Mouse (Mus musculus): Measurements from ENCODE around the gene Chst14. TPM values are rescaled to one million over a fixed set of nuclear protein-coding genes. Genes with fewer than 3 reads are reported as not detected.

The Chst14 gene
- 1 to 10 TPM; 1.3 to 1.5 TPM for polyA plus RNA-seq (2017; shearing (Covaris generic))

- peak; percentile 86 for ATAC-seq
These were observed at the start of gene Chst14 for GRCm38 (mm10) chr2:118926361-118926997. TSS of gene Chst14 (plus strand) at chr2:118926496.

DNA sequence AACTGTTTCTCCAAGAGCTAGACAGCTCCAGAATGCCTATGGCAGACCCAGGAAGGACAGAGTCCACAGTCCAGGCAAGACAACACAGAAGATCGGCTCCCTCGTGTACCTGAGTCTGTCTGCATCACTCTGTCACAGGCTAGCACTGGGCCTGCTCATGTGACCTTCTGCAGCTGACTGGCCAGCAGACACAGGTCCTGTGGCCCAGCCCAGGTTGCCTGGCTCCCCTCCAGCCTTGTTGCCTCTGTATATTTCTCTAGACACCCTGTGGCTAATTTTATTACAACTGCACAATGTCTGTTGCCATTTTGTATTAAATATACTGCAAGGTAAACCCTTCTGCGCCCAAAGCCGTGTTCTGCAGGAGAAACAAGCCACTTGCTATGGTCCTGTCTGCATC is 45.3 kb upstream of the Chst14 start:
- ATAC-seq: no peak

- no peak for ATAC-seq
These were observed 44.3 kb upstream of the Chst14 start for GRCm38 (mm10) chr2:118881956-118882355.

GRCm38 (mm10) chr2:118882840-118883679 is 43.2 kb upstream of the Chst14 start:
- peak; percentile 95 for ATAC-seq

DNA sequence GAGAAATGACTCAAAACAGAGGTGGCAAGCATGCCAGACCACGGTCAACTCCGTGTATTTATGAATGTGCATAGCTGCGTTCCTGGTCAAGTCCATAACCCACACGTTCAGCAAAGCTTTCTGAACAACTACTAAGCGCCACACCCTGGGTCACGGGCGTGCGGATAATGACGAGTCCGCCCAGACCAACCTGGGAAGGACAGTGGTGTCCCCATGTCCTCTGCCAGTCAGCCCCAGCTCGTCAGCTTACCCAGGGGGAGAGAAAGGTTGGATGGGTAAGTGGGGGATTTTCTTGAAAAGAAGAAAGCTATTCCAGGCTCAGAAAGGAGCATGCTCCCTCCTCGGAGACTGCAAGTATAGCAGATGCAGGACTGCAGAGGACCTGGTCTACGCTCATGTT is 38.9 kb upstream of the Chst14 start:
- ATAC-seq: no peak

DNA sequence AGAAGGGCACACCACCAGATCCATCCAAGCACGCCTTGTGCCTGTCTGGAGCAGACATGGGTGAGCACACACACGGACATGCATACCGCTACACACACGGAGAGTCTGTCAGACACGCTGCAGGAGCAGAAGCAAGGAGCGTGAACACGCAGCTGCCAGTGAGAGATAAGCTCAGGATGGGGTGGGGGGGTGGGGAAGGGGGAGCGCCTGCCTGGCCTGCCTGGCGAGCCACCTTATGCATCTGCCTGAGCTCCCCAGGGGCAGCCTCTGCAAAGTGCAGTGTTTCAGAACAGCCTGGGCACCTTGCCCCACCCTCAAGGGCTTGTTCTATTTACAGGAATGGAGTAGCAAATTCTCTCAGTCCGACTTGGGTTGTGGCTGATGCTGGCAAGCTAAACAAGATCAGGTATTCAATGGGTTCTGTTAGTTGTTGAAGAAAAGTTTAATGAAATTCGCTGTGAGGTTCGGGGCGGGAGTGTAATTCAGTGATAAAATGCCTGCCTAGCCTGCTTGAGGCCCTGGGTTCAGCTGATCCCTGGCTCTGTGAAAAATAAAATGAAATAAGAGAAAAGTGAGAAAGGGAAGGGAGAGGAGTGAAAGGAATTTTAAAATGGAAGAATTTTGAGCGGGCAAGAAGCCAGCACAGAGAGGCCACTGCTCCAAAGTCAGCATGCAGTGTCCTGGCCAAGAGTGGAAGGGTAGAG is 38.3 kb upstream of the Chst14 start:
- ATAC-seq: no peak

GRCm38 (mm10) chr2:118891173-118891572 is 35.1 kb upstream of the Chst14 start:
- ATAC-seq: no peak

GRCm38 (mm10) chr2:118895990-118896913 is 30.0 kb upstream of the Chst14 start:
- ATAC-seq: peak; percentile 55

- ATAC-seq: peak; percentile 5
These were observed 29.4 kb upstream of the Chst14 start for GRCm38 (mm10) chr2:118896914-118897291.

DNA sequence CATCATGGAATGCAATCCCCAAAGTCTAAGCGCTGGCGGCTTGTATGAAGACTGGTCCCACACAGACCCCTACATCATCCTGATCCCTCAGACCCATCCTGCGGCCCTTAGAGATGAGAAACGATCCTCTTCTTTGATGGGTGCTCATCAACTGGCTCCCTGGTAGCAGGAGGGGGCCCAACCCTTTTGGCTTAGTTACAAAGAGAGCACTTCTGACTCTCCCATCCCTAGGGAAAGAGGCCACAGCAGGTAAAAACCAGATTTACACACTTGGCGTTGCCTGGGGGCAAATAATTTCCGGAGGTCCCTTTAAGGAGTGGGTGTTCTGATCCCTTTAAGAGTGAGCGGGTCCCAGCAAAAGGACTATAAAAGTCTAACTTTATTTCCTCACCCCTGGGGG is 28.9 kb upstream of the Chst14 start:
- no peak for ATAC-seq

DNA sequence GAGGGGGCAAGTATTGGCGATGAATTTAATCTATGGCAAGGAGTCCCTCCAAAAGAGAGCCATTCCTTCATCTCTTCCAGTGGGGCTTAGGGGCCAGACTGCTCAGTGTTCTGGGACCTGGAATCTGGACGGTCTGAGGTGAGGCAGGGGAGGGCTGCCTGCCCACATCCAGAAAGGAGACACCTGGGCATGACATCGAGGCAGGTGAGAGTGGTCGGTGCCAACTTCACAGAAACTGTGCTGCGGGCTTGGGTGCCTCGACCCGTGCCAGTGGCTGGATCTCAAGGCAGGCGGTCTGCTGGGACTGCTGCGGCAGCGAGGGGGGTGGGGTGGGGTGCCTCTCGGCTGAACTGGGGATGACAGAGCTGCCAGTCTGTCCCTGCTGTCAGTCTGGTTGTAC is 28.5 kb upstream of the Chst14 start:
- no peak for ATAC-seq

- no peak for ATAC-seq
These were observed 27.5 kb upstream of the Chst14 start for GRCm38 (mm10) chr2:118898771-118899170.

GRCm38 (mm10) chr2:118899306-118899705 is 27.0 kb upstream of the Chst14 start:
- ATAC-seq: no peak

DNA sequence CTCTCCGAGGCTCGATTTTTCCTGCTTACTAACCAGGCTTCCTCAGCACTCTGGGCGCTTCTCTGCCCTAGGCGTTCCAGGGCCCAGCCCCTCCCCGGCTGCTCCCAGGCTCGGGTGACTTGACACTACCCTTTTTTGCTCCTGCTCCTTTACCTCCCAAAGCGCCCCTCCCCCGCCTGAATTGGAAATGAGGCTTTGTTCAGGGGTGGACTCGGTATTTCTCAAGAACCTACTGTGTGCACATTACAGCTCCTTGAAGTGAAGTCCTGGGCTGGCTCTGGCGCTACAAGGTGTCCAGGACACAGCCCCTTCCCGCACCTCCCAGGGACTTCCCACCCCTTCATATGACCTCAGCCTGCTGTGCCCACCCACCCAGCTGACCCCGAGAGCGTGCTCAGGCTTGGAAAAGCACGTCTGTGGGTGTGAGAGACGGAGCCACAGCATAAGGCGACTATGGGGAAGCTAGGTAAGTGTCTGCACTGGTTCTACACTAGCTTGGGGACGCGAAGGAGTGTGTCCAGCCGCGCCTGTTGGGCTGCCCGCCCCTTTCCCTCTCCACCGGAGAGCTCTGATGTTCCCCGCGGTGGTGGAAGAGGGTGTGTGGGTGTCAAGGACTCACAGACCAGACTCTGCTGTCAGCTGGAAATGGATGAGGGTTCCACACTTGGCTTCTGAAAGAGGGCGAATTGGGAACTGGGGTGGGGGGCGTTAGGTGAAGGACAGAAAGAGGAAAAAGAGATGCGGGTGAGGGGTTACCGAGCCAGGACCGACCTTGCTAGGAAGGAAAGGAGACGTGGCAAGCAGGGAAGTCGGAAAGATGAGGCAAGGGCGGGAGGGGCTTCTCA is 26.1 kb upstream of the Chst14 start, which contains the start of gene Bahd1:
Gene Bahd1, plus strand, starts transcription at position 397 of the 845 bp plus-strand sequence.
- no peak for ATAC-seq

- no peak for ATAC-seq
These were observed 25.5 kb upstream of the Chst14 start for GRCm38 (mm10) chr2:118900826-118901140.

GRCm38 (mm10) chr2:118901175-118902031 is 24.9 kb upstream of the Chst14 start:
- ATAC-seq: peak; percentile 74

- ATAC-seq: no peak
These were observed 24.0 kb upstream of the Chst14 start for GRCm38 (mm10) chr2:118902051-118903025.

DNA sequence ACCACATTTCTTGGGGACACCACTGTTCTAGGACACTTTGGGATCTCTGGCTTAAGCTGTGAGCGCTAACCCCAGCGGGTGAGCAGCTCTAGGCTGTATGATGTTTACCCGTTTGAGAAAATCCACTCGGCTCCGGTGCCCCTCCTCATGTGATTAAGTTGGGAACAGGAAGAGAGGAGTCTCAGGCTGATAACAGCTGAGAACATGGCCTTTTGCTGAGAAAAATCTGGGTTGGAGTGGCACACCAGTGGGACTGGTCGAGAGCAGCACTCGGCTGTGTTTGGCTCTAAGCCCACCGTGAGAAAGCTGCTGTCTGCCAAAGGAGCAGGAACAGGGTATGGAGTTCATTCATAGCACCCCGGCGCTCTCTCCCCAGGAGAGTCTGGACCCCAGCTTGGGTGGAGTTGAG is 23.0 kb upstream of the Chst14 start:
- no peak for ATAC-seq

DNA sequence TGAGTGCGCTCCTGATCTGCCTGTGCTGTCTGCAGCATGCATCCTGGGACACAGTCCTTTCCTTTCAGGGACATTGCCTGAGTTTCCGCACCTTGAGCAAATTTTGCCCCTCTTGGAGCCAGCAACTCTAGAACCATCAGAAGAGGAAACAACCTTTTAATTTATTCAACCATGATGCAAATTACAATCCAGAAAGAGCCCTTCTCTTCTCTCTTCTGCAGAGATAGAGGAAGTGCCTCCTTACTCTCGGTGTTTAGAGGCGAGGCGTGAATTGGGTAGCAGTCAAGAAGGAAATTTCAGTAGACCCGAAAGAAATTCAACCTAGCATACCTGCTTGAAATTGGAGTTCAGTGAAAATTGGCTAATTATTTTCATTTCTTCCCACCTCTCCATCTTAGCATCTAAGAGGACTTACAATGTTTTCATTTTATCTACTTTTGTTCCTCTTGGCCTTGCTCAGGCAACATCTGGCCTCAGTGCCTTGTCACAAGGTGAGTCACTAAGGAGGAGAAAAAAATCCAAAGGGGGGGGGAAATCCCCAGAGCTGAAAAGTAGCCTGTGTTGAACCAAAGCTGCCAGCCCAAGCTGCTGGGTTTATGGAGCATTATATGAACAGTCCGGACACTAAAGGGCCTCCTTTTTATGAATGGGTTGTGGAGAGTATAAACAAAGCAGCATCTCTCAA is 20.7 kb upstream of the Chst14 start:
- no peak for ATAC-seq
